Mouse (Mus musculus): Measurements from ENCODE around the gene Ano4. TPM values are rescaled to one million over a fixed set of nuclear protein-coding genes. Genes with fewer than 3 reads are reported as not detected.
A peak's percentile ranks its signal among the peaks of the same experiment; 100 is the strongest.

The Ano4 gene
- 2.8 and 3.1 TPM in 2 replicates for polyA plus RNA-seq (2015; fragmentation: Nextera tagmentation; extraction: Ambion mirVana)

GRCm38 (mm10) chr10:89344491-89345195, at the start of gene Ano4:
TSS of gene Ano4 (minus strand) at chr10:89344762.
- WGBS = under 1% methylated on average over 69 of the region's 70 CpGs
- peak; percentile 80 for ATAC-seq
- Histone ChIP-seq H3K4me3 (peak within 1 kb of the TSS; percentile 57), H3K9me3 (replicated peaks) (no peaks in the 10 kb centered on the region), H3K27ac (no peak within 1 kb of the TSS), H3K36me3 (ENCODE audit: poor library complexity, severe bottlenecking) (no peaks in the 10 kb centered on the region), H3K27me3 (peaks cover 37% of the 10 kb centered on the region), H3K4me2 (peak within 1 kb of the TSS; percentile 97), H3K9ac (peak within 1 kb of the TSS; percentile 66), H3K4me1 (peaks cover 12% of the 10 kb centered on the region)

- no peaks in the 10 kb centered on the region for H3K27me3 ChIP-seq
- no peaks in the 10 kb centered on the region for H3K9me3 ChIP-seq (replicated peaks)
- H3K4me3 ChIP-seq = no peak overlapping the region
- H3K9ac ChIP-seq = no peak overlapping the region
- ATAC-seq = peak; percentile 26; the same call in 1 of the 2 replicates
- H3K4me1 ChIP-seq = peaks cover 14% of the 10 kb centered on the region; the same call in 1 of the 2 replicates
- no peak overlapping the region for H3K4me2 ChIP-seq
- H3K27ac ChIP-seq = no peak overlapping the region
- 41% methylated on average over 4 of the region's 4 CpGs for WGBS
- H3K36me3 ChIP-seq (ENCODE audit: poor library complexity, severe bottlenecking) = no peaks in the 10 kb centered on the region
Observed at GRCm38 (mm10) chr10:89392687-89393086, 48.1 kb upstream of the Ano4 start.

GRCm38 (mm10) chr10:89391571-89392163, 47.1 kb upstream of the Ano4 start:
- no peak overlapping the region for H3K4me3 ChIP-seq
- no peak overlapping the region for H3K9ac ChIP-seq
- peak; percentile 79 for ATAC-seq
- WGBS = 33% methylated on average over 4 of the region's 4 CpGs
- H3K9me3 ChIP-seq (replicated peaks) = no peaks in the 10 kb centered on the region
- H3K27me3 ChIP-seq = no peaks in the 10 kb centered on the region
- H3K27ac ChIP-seq = no peak overlapping the region
- no peaks in the 10 kb centered on the region for H3K36me3 ChIP-seq (ENCODE audit: poor library complexity, severe bottlenecking)
- H3K4me2 ChIP-seq = no peak overlapping the region
- H3K4me1 ChIP-seq = peaks cover 14% of the 10 kb centered on the region; the same call in 1 of the 2 replicates

- Histone ChIP-seq H3K4me2 (no peak overlapping the region), H3K4me1 (no peaks in the 10 kb centered on the region), H3K36me3 (ENCODE audit: poor library complexity, severe bottlenecking) (no peaks in the 10 kb centered on the region), H3K4me3 (no peak overlapping the region), H3K9me3 (replicated peaks) (no peaks in the 10 kb centered on the region), H3K27me3 (no peaks in the 10 kb centered on the region), H3K9ac (no peak overlapping the region), H3K27ac (no peak overlapping the region)
- ATAC-seq = no peak
- 85% methylated on average over 3 of the region's 3 CpGs for WGBS
Observed at GRCm38 (mm10) chr10:89386461-89386860, 41.9 kb upstream of the Ano4 start.

- peak; percentile 91 for ATAC-seq
- H3K36me3 ChIP-seq (ENCODE audit: poor library complexity, severe bottlenecking) = no peaks in the 10 kb centered on the region
- no peaks in the 10 kb centered on the region for H3K27me3 ChIP-seq
- no peak overlapping the region for H3K27ac ChIP-seq
- WGBS = 8% methylated on average over 5 of the region's 5 CpGs
- H3K9ac ChIP-seq = no peak overlapping the region
- no peak overlapping the region for H3K4me2 ChIP-seq
- H3K4me1 ChIP-seq = no peaks in the 10 kb centered on the region
- H3K9me3 ChIP-seq (replicated peaks) = no peaks in the 10 kb centered on the region
- no peak overlapping the region for H3K4me3 ChIP-seq
Observed at GRCm38 (mm10) chr10:89383462-89383861, 38.9 kb upstream of the Ano4 start.

- Histone ChIP-seq H3K4me2 (no peak overlapping the region), H3K9ac (no peak overlapping the region), H3K9me3 (replicated peaks) (no peaks in the 10 kb centered on the region; the same call in 1 of the 2 replicates), H3K4me1 (no peaks in the 10 kb centered on the region), H3K27ac (no peak overlapping the region), H3K36me3 (ENCODE audit: poor library complexity, severe bottlenecking) (no peaks in the 10 kb centered on the region), H3K27me3 (no peaks in the 10 kb centered on the region), H3K4me3 (no peak overlapping the region)
- no peak for ATAC-seq
- 74% methylated on average over 4 of the region's 4 CpGs for WGBS
Observed at GRCm38 (mm10) chr10:89377750-89378149, 33.2 kb upstream of the Ano4 start.

- no peaks in the 10 kb centered on the region for H3K4me1 ChIP-seq
- 53% methylated on average over 1 of the region's 1 CpGs for WGBS
- H3K36me3 ChIP-seq (ENCODE audit: poor library complexity, severe bottlenecking) = no peaks in the 10 kb centered on the region
- no peaks in the 10 kb centered on the region for H3K27me3 ChIP-seq
- ATAC-seq = no peak
- H3K9ac ChIP-seq = no peak overlapping the region
- no peak overlapping the region for H3K4me2 ChIP-seq
- no peak overlapping the region for H3K27ac ChIP-seq
- H3K9me3 ChIP-seq (replicated peaks) = no peaks in the 10 kb centered on the region
- no peak overlapping the region for H3K4me3 ChIP-seq
Observed at GRCm38 (mm10) chr10:89370051-89370450, 25.5 kb upstream of the Ano4 start.

- WGBS = 90% methylated on average over 3 of the region's 3 CpGs
- Histone ChIP-seq H3K4me3 (no peak overlapping the region), H3K36me3 (ENCODE audit: poor library complexity, severe bottlenecking) (no peaks in the 10 kb centered on the region), H3K4me1 (no peaks in the 10 kb centered on the region), H3K9me3 (replicated peaks) (no peaks in the 10 kb centered on the region), H3K4me2 (no peak overlapping the region), H3K9ac (no peak overlapping the region), H3K27ac (no peak overlapping the region), H3K27me3 (no peaks in the 10 kb centered on the region)
- no peak for ATAC-seq
Observed at GRCm38 (mm10) chr10:89358933-89359332, 14.4 kb upstream of the Ano4 start.

GRCm38 (mm10) chr10:89354639-89355038, 10.1 kb upstream of the Ano4 start:
- Histone ChIP-seq H3K9me3 (replicated peaks) (no peaks in the 10 kb centered on the region), H3K4me2 (no peak overlapping the region), H3K9ac (no peak overlapping the region), H3K36me3 (ENCODE audit: poor library complexity, severe bottlenecking) (no peaks in the 10 kb centered on the region), H3K27ac (no peak overlapping the region), H3K4me1 (0 out of 2 replicates have a peak, but pooled peaks cover 4% of the 10 kb centered on the region), H3K27me3 (no peaks in the 10 kb centered on the region), H3K4me3 (no peak overlapping the region)
- no peak for ATAC-seq
- WGBS = 86% methylated on average over 2 of the region's 2 CpGs

GRCm38 (mm10) chr10:89351416-89351815, 6.9 kb upstream of the Ano4 start:
- no peak overlapping the region for H3K4me2 ChIP-seq
- no peaks in the 10 kb centered on the region for H3K9me3 ChIP-seq (replicated peaks)
- H3K9ac ChIP-seq = no peak overlapping the region
- no peaks in the 10 kb centered on the region for H3K36me3 ChIP-seq (ENCODE audit: poor library complexity, severe bottlenecking)
- H3K27me3 ChIP-seq = peaks cover 4% of the 10 kb centered on the region
- 0 out of 2 replicates have a peak, but pooled peaks cover 4% of the 10 kb centered on the region for H3K4me1 ChIP-seq
- 50% methylated on average over 11 of the region's 11 CpGs for WGBS
- H3K4me3 ChIP-seq = no peak overlapping the region
- ATAC-seq = no peak
- no peak overlapping the region for H3K27ac ChIP-seq

- Histone ChIP-seq H3K27me3 (peaks cover 37% of the 10 kb centered on the region), H3K9me3 (replicated peaks) (no peaks in the 10 kb centered on the region), H3K4me2 (no peak overlapping the region), H3K36me3 (ENCODE audit: poor library complexity, severe bottlenecking) (no peaks in the 10 kb centered on the region), H3K9ac (no peak overlapping the region), H3K4me3 (0 out of 2 replicates have a peak overlapping the region, but pooled peaks have one; percentile 57), H3K4me1 (peaks cover 12% of the 10 kb centered on the region), H3K27ac (no peak overlapping the region)
- no peak for ATAC-seq
- 64% methylated on average over 6 of the region's 6 CpGs for WGBS
Observed at GRCm38 (mm10) chr10:89345606-89346005, 1.0 kb upstream of the Ano4 start.

- Histone ChIP-seq H3K9ac (peak overlapping the region; percentile 66; the same call in 1 of the 2 replicates), H3K27ac (no peak overlapping the region), H3K36me3 (ENCODE audit: poor library complexity, severe bottlenecking) (no peaks in the 10 kb centered on the region), H3K4me1 (peaks cover 12% of the 10 kb centered on the region), H3K4me2 (peak overlapping the region; percentile 97), H3K4me3 (peak overlapping the region; percentile 57), H3K27me3 (peaks cover 37% of the 10 kb centered on the region), H3K9me3 (replicated peaks) (no peaks in the 10 kb centered on the region)
- 51% methylated on average over 4 of the region's 4 CpGs for WGBS
- peak; percentile 17; the same call in 1 of the 2 replicates for ATAC-seq
Observed at GRCm38 (mm10) chr10:89345196-89345533, 603 bp upstream of the Ano4 start.
